Mouse (Mus musculus) megakaryocyte progenitor cell, adult 5-6 weeks (primary cell): ENCODE data around the gene Dhx16. TPM values are rescaled to one million over a fixed set of nuclear protein-coding genes. Genes with fewer than 3 reads are reported as not detected.

Source experiments
- ATAC-seq: replicated peaks from 2 replicates; pipeline ENCODE4 v1.8.0; 2016; ENCODE audit warnings: mild to moderate bottlenecking, moderate TSS enrichment, inconsistent platforms; ENCODE audit not compliant: poor library complexity
- total RNA-seq, 2 experiments: library from RNA; stranded (forward) in 1 of 2; stranded (reverse) in 1 of 2; fragments of 157-497, 149-512 nt in 1 of 2; fragments of 200-1000 nt in 1 of 2; gene quantifications; 2 replicates each; pipeline versions ENCODE4 v1.2.3 to v1.2.4; 2015 to 2017

The Dhx16 gene
- total RNA-seq, 2 experiments from 2014 or later, result 78.2 to 110 TPM

- no peak for ATAC-seq
Measured at GRCm38 (mm10) chr17:35859371-35859770, 20.2 kb upstream of the Dhx16 start.

DNA sequence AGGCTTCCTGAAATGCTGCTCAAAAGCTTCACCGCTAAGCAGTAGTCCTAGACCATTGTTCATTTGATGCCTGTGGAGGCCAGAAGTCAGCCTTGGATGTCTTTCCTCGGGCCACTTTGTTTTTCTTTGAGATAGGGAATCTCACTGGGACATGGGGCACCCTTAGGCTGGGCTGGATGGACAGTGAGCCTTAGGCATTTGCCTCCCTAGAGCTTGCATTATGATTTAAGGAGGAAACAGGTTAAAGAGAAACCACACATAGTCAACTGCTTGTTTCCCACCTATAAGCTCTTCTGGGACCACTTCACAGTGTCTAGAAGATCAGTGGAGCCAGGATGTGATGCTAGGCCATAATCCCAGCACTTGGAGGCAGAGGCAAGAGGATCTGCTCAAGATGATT, 19.8 kb upstream of the Dhx16 start:
- ATAC-seq, result no peak

- no peak for ATAC-seq
Measured at GRCm38 (mm10) chr17:35860831-35861197, 18.8 kb upstream of the Dhx16 start.

DNA sequence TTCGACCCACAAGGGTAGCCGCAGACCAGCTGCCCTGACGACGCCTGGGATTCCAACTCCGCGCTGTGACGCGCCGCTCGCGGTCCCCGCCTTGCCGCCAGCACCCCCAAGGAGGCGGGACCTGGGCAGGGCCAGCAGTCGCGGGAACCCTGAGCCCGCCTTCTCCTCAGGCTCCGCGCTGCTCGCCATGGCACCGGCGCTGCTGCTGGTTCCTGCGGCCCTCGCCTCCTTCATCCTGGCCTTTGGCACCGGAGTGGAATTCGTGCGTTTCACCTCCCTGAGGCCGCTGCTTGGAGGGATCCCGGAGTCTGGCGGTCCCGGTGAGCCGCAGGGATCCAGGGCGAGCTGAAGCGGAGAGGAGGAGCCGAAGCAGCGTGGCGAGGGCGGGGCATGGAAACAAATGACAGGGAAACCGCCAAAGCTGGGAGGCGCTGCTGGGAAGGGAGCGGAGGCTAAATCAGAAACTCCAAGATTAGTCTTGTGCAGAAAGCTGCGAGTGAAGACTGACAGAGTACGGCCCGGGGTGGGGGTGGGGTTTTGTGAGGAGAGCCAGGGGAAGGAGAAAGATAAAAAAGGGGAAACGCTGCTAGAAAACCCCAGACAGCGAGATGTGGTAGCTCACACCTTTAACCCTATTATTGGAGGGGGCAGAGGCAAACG, 18.3 kb upstream of the Dhx16 start, which contains the start of gene Nrm:
Nrm (plus strand) TSS at position 121 of the 660 bp plus-strand sequence.
- ATAC-seq, result peak; percentile 88

DNA sequence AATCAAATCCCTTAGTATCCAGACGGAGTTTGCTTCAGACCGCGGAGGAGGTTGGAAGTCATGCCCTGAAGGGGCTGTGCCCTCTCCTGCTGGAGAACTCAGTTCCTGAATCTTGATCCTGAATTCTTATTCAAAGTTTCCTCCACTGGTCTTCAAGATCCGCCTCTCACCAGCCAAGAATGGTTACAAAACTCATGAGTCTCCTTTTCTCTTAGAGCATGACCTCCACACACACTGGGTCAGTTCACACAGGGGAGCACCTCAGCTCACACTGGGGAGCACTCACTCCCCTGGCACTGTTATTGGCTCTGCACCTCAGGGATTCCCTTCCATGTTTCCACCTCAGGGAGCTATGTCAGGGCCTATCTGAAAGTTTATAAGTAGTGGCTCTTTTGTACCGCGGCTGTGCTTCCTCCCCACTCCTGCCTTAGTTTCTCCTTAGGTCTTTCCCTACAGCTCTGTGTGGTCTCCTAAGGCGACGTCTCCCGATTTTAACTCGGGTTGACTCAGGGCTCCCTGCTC, 14.7 kb upstream of the Dhx16 start:
- no peak for ATAC-seq

DNA sequence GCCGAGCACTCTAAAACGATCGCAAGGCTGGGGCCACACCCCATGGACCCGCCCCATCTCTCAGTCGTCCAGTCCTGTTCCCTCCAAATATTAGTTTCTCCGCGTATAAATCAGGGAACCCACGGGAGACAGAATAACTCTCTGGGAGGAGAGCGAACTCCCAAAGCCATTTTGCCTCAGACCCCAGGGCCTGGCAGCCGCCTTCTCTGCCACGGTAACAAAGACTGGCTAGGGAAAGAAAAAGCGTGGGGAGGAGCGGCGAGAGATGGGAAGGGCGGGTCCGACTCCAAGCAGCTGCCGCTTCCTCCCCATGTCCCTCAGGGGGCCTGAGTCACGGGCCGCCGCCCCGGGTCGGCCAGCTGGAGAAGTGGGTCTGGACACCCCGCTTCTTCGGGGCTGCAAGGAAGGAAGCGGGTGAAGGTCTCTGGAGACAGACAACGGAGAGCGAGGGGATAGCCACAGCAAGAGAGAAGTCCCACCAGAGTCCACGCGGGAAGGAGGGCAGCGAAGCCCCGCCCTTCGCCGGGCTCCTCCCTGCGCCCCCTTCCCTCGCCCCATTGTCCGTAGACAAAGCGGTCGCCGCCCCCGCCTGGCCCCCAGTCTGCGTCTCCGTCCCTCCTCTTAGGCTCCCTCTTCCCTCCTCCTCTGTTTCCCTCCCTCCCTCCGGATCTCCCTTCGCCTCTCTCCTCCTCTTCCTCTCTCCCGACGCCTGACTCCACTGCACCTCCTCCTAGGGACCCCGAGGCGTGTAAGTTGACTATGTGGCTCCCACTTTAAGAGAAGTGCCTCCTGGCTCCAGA, 13.9 kb upstream of the Dhx16 start, which contains the start of gene Ppp1r18:
Ppp1r18 (plus strand) TSS at position 113 of the 800 bp plus-strand sequence.
- ATAC-seq, result no peak

GRCm38 (mm10) chr17:35866281-35866831, 13.3 kb upstream of the Dhx16 start:
- no peak for ATAC-seq

DNA sequence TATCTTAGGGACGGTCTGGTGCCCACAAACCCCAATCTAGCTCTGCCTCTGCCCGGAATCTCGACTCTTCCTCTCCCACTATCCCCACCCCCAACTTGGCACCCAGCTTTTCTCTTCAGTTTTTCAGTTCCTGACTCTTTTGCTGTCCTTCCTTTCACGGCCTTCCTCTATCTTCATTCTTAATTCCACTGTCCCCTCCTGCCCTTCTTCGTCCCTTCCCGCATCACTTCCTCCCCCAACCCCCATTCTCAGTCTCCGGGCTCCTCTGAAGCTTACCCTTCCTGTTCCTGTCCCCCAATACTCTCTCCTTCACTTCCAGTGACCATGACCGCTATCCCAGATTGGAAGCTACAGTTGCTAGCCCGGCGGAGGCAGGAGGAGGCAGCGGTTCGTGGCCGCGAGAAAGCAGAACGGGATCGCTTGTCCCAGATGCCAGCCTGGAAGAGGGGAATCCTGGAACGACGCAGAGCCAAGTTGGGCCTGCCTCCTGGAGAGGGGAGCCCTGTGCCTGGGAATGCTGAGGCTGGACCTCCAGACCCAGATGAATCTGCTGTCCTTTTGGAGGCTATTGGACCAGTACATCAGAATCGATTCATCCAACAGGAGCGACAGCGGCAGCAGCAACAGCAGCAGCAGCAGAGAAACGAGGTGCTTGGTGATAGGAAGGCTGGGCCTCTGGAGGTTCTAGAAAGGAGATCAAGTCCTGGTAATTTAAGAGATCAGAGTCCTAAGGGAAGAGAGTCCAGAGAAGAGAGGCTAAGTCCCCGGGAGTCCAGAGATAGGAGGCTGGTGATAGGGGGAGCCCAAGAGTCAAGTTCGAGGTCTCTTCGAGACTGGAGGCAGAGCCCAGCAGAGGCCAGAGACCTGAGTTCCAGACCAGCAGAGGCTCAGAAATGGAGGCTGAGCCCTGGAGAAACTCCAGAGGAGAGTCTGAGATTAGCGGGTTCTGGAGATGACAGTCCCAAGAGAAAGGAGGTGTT, 12.4 kb upstream of the Dhx16 start:
- peak; percentile 20; the same call in 1 of the 2 replicates for ATAC-seq

DNA sequence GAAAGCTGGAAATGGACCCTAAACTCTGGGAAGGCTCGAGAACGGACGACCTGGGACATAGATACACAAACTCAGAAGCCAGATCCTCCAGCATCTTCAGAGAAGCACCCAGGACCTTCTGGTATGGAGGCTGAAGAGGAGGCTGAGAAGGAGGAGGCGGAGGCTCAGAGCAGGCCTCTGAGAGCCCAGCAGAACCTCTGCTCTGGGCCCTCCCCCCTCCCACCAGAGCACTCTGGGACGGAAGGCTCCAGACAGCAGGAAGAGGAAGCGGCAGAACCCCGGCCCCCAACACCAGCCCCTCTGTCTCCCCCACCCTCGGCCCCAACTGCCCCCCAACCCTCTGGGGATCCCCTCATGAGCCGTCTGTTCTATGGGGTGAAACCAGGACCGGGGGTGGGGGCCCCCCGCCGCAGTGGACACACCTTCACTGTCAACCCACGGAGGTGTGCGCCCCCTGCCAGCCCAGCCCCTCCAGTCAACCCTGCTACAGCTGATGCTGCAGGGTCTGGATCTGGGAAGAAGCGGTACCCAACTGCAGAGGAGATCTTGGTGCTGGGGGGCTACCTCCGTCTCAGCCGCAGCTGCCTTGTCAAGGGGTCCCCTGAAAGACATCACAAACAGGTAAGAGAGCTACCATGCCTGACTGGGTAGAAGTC, 11.3 kb upstream of the Dhx16 start:
- ATAC-seq, result no peak

DNA sequence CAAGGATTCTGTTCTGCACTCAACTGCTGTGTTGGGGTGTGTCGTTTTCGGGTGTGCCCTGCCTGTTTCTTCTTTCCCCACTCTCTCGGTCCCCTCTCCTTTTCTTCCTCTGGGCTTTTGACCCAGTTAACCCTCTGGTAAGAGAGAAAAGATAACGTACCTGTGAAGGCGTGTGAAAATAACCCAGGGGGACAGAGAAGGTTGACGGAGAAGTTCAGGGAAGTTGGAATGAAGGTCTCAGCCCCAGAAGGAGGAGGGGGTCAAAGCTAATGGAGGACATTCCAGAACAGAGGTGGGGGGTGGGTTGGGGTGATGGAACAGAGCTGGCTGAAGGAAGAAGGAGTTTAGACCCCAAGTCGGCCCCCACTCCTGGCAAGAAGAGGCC, 10.7 kb upstream of the Dhx16 start:
- ATAC-seq, result no peak

DNA sequence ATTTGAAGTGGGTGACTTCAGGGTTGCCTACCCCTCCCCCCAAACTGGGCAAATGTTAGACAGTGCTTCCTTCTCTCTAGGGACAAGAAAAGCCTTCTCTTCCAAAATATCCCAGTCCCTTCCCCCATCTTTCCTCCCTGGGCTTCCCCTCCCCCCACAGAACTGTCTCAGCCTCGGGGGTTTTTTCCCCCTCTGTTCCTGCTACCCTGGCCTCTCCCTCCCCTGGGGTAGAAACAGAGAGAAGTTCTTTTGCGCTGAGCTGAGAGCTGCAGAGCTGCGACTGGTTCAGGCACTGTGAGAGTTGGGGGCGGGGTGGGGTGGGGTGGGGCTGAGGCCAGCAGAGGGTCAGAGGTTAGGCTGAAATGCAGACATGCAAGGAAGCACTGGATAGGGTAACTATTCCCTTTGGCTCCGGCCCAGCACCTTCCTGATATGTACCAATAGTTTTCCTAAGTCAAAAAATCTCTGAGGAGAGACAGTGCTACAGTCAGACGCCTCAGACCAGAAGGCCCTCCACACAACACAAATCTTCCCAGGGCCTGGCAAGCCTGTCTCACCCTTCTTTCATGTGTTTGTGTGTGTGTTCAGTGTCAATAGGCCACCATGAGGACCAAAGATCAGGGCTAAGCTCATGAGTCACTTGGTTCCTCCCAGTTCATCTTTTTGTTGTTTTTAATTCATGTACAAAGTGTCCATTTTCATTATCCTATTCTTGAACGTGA, 10.1 kb upstream of the Dhx16 start:
- no peak for ATAC-seq

DNA sequence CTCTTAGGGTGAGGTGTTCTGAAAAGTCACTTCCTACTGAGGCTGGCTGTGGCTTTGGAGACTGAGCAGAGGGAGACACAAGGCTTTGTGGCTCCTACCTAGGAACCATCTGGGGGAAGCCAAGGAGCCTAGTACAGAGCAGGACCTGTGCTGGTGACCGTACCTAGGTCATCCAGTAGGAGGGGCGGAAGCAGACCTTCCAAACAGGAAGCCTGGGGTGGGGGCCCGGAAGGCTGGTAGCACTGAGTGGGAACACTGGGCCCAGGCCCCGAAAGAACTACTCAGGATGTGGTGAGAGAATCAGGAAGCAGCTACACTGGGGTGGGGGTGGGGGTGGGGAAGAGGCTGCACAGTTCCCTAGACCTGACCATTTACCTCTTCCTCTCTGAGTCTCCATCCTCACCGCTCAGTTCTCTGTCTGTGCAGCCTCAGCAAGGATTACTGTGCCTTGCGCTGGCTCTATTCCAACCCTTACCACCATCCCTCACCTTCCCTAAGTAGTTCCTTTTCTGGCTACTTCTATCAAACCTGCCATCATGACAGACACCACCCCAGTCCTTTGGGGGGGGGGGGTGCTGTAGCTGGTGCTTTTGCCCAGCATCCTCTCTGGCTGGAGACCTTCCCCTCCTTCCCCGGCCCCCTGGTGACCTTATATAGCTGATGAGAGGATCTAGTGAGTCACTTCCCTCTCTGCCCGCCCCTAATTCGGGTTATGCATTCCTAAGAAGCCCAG, 9.3 kb upstream of the Dhx16 start:
- peak; percentile 63 for ATAC-seq

DNA sequence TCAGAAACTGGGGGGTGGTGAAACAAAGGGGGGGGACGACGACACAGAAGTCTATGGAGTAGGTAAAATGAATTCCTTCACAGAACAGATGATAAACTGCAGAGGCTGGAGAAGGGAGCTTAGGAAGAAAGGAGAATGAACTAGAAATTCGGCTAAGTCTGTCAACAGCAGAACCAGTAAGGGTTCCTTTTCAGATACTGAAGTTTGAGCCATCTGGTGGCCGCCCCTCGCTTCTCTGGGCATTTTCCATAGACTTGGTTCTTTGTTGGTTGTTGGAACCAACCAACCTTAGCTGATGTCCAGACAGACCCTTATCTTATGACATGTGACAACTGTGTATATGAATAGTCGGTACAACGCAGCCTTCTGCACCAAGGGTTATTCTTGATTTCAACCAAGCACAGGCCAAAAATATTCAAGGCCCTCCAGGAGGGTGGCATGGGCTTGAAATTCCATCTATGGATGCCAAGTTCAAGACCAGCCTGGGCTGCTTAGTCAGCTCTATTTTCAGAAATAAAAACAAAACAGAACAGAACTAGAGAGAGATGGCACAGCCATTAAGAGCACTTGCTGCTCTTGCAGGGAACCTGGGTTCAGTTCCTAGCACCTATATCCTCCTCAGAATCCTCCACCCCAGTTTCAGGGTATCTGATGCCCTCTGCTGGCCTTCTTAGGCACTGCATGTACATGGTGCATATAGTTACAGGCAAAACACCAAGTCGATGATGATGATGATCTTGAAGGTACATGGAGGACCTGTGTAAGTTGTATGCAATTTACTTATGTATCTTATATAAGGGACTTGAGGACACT, 8.5 kb upstream of the Dhx16 start:
- ATAC-seq, result no peak

DNA sequence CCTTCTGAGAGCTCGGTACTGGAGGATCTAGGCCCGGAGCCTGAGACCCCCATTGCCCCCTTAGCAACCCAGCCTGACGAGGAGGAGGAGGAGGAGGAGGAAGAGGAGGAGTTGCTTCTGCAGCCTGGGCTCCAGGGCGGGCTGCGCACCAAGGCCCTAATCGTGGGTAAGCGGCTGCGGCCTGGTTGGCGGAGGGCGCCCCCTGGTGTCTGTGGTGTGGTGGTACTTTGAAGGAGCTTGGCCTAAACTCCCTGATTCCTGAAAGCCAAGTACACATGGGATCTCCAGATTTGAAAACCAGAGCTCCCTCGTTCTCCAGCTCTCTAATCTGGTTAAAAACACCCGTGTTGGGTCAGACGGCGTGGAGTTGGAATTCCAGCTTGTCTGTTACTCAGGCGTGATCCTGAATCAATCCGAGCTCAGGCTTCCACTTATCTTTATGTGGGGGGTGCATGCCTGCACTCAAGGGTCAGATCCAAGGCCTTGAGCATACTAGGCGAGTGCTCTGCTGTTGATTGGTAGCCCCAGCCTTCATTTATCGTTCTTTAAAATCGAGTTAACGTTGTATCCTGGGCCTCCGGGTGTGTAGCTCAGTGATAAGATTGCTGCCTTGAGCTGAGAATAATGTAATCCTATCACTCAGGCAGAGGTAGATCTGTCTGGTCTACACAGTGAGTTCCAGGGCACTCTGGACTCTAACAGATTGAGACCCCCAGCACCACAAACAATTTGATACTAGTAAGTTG, 5.7 kb upstream of the Dhx16 start:
- ATAC-seq, result peak; percentile 71

DNA sequence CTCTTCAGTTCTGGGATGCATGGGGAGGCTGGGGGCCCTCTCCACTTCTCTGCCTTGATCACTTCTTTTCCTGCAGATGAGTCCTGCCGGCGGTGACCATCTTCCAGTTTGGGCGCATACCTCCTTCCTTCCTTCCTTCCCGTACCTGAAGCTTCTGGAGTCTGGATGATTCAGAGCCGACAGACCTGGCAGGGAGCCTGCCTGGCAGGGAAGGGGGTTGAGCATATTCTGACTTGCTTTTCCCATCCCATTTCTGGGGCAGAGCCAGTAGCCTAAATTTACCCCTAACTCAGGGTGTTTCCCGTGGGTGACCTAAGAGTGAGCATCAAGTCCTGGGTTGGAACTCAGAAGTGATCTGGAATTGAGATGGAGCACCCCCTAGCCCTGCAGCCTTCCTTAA, 4.9 kb upstream of the Dhx16 start:
- ATAC-seq, result no peak

DNA sequence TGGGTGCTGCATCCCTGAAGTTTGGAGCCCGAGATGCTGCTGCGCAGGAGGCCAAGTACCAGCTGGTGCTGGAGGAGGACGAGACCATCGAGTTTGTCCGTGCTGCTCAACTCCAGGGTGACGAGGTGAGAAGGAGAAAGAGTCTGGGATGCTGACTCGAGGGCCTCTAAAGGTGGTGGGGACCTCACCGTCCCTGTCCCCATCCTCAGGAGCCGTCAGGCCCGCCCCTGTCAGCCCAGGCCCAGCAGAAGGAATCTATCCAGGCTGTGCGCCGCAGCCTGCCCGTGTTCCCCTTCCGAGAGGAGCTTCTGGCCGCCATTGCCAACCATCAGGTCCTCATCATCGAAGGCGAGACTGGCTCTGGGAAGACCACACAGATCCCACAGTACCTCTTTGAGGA, 3.3 kb downstream of the Dhx16 start:
- ATAC-seq, result no peak

- no peak for ATAC-seq
Measured at GRCm38 (mm10) chr17:35883777-35884176, 4.2 kb downstream of the Dhx16 start.
